Mouse (Mus musculus): ENCODE data around the gene Rad51b. TPM values are rescaled to one million over a fixed set of nuclear protein-coding genes. Genes with fewer than 3 reads are reported as not detected.

The Rad51b gene
- polyA plus RNA-seq, 1 experiment from 2014 or later = 5.1 TPM

DNA sequence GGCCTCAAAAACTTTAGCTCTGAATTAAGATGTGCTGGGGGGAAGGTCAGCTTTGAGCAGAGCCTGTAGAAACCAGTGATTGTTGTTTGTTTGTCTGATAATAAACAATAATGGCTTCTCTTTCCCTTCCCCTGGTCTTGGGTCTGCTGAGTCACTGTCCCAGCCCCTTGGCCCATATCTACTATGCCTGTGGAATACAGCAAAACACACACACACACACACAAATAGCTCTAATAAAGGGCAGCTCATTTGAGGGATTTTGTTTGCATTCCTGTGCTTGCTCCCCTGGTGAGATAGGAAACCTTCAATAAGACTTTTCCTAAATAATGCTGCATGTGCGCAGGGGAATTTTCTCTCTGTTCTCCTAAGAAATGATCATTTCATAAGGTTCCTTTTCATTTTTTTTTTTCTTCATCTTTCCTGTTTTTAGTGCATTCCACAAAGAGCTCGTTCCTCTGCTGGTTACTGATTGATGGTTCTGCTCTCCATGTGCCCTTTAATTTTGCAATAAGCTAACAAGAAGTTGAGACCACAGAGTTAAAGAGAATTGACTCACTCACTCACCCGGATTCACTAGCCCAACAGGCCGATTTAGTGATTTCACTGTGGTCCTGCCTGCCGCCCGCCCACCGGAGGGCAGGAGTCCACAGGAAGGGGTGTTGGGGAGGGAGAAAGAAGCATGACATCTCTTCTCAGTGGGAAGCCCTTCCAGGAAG, 344.6 kb downstream of the Rad51b start:
- peak; percentile 34 for TF ChIP-seq CTCF (IDR thresholded peaks at IDR 0.05)
- DNase-seq (ENCODE audit: low read depth, low spot score) (peak; percentile 68), ATAC-seq (peak; percentile 79)
- H3K27me3 ChIP-seq = no peaks in the 10 kb centered on the region
- CTCF ChIA-PET = interaction anchor here (1.0 to 1.9 kb wide), 6 partner anchors 10 to 465 kb away, joined by 3 to 5 read pairs (median 4); no protein-coding TSS in a partner anchor
- POLR2A ChIA-PET = interaction anchor here (0.6 kb wide), 2 partner anchors 16 kb away, joined by 3 read pairs; no protein-coding TSS in a partner anchor
- in situ Hi-C loops (cut with MboI; ENCODE audit: low pct_unique_long_range_greater_than_20kb) = loop anchor here (10.0 kb wide), 1 partner anchor 463 kb away; no protein-coding TSS in a partner anchor

DNA sequence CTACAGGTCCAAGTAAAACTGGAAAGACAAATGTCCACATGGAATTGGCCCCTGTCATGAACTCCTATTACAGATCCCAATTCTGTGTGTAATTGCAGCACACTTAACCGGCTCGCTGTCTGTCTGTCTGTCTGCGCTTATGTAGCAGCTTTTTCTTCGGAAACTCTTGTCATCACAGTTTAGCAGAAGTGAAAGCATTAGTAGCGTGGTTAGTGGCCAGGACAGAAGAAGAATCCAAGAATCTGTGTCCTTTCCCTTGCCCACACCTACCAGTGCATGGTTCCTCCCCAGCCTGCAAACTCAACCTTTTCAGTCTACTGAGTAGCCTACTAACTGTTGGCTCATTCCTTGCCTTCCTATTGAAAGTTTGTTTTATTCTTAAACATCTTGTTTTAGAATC, 345.6 kb downstream of the Rad51b start:
- ATAC-seq = no peak
- in situ Hi-C loops (cut with MboI; ENCODE audit: low pct_unique_long_range_greater_than_20kb) = loop anchor here (10.0 kb wide), 1 partner anchor 462 kb away; no protein-coding TSS in a partner anchor
- no peak for TF ChIP-seq CTCF (IDR thresholded peaks at IDR 0.05)
- POLR2A ChIA-PET = no interaction called here
- no peaks in the 10 kb centered on the region for H3K27me3 ChIP-seq
- no peak for DNase-seq (ENCODE audit: low read depth, low spot score)
- CTCF ChIA-PET = interaction anchor here (1.4 to 1.9 kb wide), 3 partner anchors 13 to 464 kb away, joined by 3 to 5 read pairs (median 3); no protein-coding TSS in a partner anchor

DNA sequence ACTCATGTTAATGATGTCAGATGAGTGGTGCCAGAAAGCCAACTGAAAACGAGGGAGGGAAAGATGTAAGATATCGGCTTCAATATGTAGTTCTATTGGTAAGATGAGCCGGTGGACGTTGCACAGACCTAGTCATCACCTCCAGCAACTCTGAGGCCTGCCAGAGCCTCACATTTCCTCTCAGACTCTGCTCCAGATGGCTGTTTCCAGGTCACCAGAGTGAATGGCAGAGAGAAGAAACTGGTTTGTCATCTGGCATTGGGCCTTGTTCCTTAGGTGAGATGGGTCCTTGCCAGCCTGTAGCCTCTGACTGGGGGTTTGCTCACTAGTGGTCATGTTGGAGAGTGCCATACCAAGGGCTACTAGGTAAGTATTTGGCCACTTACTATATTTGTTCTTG, 348.6 kb downstream of the Rad51b start:
- ChIA-PET POLR2A (no interaction called here), CTCF (no interaction called here)
- DNase-seq (ENCODE audit: low read depth, low spot score) (no peak), ATAC-seq (no peak)
- in situ Hi-C loops (cut with MboI; ENCODE audit: low pct_unique_long_range_greater_than_20kb) = loop anchor here (10.0 kb wide), 1 partner anchor 459 kb away; no protein-coding TSS in a partner anchor
- no peaks in the 10 kb centered on the region for H3K27me3 ChIP-seq
- no peak for TF ChIP-seq CTCF (IDR thresholded peaks at IDR 0.05)

DNA sequence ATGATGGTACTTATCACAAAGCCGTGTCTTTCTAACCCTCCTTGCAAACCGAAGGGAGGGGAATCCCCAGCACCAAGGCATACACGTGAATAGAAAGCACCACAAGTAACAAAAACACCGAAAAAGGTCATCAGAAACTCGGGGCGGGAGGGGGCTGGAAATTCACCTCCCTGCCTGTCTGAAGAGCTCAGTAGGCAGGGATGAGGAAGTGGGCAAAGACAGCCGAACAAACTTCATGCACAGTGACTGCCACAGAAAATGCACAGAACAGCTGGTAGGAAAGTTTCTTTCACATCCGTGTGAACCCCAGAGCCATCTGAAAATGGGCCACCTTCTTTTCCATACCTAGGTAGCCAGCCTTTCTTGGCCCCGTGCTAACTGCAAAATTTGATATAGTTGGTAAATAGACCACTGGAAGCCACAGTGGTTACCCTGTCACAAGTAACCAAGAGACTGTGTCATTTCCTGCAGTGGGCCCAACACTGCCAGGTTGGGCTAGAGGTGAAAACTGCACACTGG, 349.6 kb downstream of the Rad51b start:
- POLR2A ChIA-PET = no interaction called here

DNA sequence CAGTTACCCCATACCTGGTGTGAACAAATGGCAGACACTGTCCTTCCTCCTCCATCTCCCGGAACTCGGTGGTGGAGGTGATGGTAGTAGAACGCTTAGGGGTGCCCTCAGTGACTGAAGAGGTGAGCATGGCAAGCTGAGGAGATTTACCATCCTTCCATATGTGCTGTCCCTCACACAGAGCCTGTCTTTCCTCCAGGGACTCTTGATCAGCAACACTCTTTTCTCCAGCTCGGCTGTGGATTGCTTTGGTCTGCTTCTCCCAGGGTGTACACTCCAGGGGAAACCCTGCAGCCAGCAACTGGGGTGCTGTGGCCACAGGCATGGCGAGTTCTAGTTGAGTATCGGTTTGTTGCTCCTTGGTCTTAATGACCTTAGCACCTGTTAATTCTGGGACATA, 350.3 kb downstream of the Rad51b start:
- TF ChIP-seq CTCF (IDR thresholded peaks at IDR 0.05) = no peak
- CTCF ChIA-PET = no interaction called here
- POLR2A ChIA-PET = interaction anchor here (1.1 kb wide), 1 partner anchor 10 kb away, joined by 3 read pairs; no protein-coding TSS in a partner anchor
- ATAC-seq (no peak), DNase-seq (ENCODE audit: low read depth, low spot score) (no peak)
- H3K27me3 ChIP-seq = no peaks in the 10 kb centered on the region
- in situ Hi-C loops (cut with MboI; ENCODE audit: low pct_unique_long_range_greater_than_20kb) = loop anchor here (10.0 kb wide), 1 partner anchor 457 kb away; no protein-coding TSS in a partner anchor

More for the DNA sequence above, 349.6 kb downstream of the Rad51b start:
- TF ChIP-seq CTCF (IDR thresholded peaks at IDR 0.05) = no peak
- CTCF ChIA-PET = no interaction called here
- ATAC-seq (no peak), DNase-seq (ENCODE audit: low read depth, low spot score) (no peak)
- in situ Hi-C loops (cut with MboI; ENCODE audit: low pct_unique_long_range_greater_than_20kb) = loop anchor here (10.0 kb wide), 1 partner anchor 458 kb away; no protein-coding TSS in a partner anchor
- H3K27me3 ChIP-seq = no peaks in the 10 kb centered on the region

DNA sequence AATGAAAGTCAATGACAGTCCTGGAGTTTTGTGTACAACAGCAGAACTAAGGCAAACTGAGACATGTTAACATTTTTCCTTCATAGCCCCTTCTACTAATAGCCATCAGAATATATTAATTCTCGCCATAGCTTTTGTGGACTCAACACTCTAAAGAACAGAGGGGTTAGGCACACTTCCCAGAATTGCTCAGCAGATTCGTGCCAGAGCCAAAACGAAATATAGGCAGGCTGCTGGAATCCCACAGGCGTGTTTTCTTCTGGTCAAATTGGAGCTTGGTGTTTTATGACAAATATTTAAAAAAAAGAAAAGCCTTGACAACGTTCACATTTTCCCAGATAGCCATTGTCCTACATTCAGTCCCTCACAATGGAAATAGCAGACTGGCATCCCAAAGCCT, 350.9 kb downstream of the Rad51b start:
- no peaks in the 10 kb centered on the region for H3K27me3 ChIP-seq
- DNase-seq (ENCODE audit: low read depth, low spot score) (no peak), ATAC-seq (no peak)
- in situ Hi-C loops (cut with MboI; ENCODE audit: low pct_unique_long_range_greater_than_20kb) = loop anchor here (10.0 kb wide), 1 partner anchor 457 kb away; no protein-coding TSS in a partner anchor
- ChIA-PET POLR2A (interaction anchor here (1.1 kb wide), 1 partner anchor 9 kb away, joined by 3 read pairs; no protein-coding TSS in a partner anchor), CTCF (no interaction called here)
- no peak for TF ChIP-seq CTCF (IDR thresholded peaks at IDR 0.05)

DNA sequence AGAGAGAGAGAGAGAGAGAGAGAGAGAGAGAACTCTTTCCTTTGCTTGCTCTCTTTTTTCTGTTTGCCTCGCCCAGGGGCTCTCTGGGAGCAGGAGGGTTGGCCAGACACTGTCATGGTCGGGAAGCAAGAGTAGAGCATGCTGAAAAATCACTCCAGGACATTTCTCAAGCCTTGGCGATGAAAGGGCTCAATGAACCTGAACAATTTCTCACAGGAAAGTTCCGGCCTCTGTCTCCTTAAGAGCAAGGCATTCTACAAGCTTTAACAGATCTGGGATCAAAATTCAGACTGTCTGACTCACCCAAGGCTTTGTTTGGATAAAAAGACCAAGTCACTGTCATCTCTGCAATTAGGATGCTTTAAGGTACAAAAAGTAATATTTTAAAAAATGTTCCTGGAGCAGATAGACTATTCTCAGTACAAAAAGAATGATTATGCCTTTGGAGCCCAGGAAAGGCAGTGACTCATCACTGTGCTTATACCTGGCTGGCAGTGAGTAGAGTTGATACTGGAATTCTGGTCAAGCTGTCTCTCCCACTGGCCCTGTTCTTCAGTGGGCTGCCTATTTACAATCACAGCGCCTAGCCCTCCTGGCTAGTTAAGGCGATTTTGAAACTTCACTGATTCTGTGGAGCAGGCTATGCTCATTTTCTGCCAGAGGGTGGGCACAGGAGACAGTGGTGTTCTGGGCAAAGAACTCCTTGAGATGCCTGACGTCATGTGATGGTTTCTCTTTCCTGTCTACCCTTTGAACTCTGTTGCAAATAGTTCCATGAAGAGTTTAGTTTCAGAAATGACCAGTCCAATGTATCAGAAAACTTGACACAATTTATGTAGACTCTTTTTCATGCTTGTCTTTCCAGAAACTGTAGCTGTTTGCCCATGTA, 352.0 kb downstream of the Rad51b start:
- POLR2A ChIA-PET = no interaction called here
- in situ Hi-C loops (cut with MboI; ENCODE audit: low pct_unique_long_range_greater_than_20kb) = loop anchor here (10.0 kb wide), 1 partner anchor 456 kb away; no protein-coding TSS in a partner anchor
- ATAC-seq (peak; percentile 78), DNase-seq (ENCODE audit: low read depth, low spot score) (peak; percentile 84)
- TF ChIP-seq CTCF (IDR thresholded peaks at IDR 0.05) = no peak
- no peaks in the 10 kb centered on the region for H3K27me3 ChIP-seq
- CTCF ChIA-PET = no interaction called here

DNA sequence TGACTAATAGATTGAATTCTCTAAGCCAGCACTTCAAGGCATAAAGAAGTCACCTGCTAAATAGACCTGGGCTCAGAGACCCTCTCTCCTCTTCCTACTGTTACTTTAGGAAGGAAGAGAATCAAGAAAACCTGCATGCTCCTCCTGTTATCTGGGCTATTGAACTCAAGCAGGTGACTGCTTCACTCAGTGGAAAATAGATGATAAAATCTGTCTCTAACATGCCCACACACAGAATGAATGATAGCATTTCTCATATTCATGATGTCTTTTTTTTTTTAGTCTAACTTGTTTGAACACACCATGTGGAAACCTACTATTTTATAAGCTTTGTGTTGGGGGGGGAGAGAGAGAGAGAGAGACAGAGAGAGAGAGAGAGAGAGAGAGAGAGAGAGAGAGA, 352.7 kb downstream of the Rad51b start:
- no peak for TF ChIP-seq CTCF (IDR thresholded peaks at IDR 0.05)
- ChIA-PET POLR2A (no interaction called here), CTCF (no interaction called here)
- DNase-seq (ENCODE audit: low read depth, low spot score) (no peak), ATAC-seq (no peak)
- in situ Hi-C loops (cut with MboI; ENCODE audit: low pct_unique_long_range_greater_than_20kb) = loop anchor here (10.0 kb wide), 1 partner anchor 455 kb away; no protein-coding TSS in a partner anchor
- no peaks in the 10 kb centered on the region for H3K27me3 ChIP-seq

DNA sequence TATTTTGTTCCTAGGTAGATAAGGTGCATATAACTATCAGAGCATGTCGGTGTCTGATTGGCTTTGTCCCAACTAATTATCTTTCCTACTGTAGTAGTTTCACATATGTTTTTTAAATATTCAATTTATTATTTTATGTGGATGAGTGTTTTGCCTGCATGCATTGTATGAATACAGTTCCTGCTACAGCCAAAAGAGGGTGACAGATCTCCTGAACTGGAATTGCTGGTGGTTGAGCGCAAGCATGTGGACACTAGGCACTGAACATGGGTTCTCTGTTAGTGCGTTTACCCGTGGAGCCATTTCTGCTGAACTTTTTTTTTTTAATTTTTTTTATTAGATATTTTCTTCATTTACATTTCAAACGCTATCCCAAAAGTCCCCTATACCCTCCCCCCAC, 358.1 kb downstream of the Rad51b start:
- CTCF ChIA-PET = no interaction called here
- DNase-seq (ENCODE audit: low read depth, low spot score) (no peak), ATAC-seq (no peak)
- POLR2A ChIA-PET = no interaction called here
- in situ Hi-C loops (cut with MboI; ENCODE audit: low pct_unique_long_range_greater_than_20kb) = no loop called here
- TF ChIP-seq CTCF (IDR thresholded peaks at IDR 0.05) = peak; percentile 30
- H3K27me3 ChIP-seq = no peaks in the 10 kb centered on the region

DNA sequence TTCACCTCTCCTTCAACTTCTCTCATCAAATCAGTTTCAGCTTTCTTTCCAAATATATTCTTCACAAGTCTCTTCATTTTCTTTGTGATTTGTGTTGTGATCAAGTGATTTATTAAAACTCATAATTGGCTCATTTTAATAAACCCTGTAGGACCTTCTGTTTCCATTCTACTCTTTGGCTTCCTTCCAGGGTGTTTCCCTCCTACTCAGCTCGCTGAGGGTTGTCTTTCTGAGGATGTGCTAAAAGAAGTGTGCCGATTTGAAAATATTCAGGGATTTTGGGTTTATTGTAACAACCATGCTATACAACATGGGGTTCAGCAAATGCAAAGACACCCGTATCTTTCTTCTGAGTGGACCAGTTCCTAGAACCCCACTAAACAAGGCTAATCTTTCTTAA, 361.8 kb downstream of the Rad51b start:
- DNase-seq (ENCODE audit: low read depth, low spot score) (no peak), ATAC-seq (no peak)
- ChIA-PET CTCF (no interaction called here), POLR2A (no interaction called here)
- no peak for TF ChIP-seq CTCF (IDR thresholded peaks at IDR 0.05)
- in situ Hi-C loops (cut with MboI; ENCODE audit: low pct_unique_long_range_greater_than_20kb) = no loop called here
- H3K27me3 ChIP-seq = no peaks in the 10 kb centered on the region

All from Patski (cell line).